Mouse (Mus musculus): ENCODE measurements around the gene Cat.

Cat gene

GRCm38 (mm10) chr2:103439071-103439622, 45.8 kb downstream of the Cat start:
- in situ Hi-C loops (cut with MboI, MseI): no loop called here

GRCm38 (mm10) chr2:103436534-103436933, 48.4 kb downstream of the Cat start:
- in situ Hi-C loops (cut with MboI, MseI): no loop called here

- in situ Hi-C loops (cut with MboI, MseI): no loop called here
Observed at GRCm38 (mm10) chr2:103435110-103435509, 49.9 kb downstream of the Cat start.

GRCm38 (mm10) chr2:103432695-103433275, 52.2 kb downstream of the Cat start:
- in situ Hi-C loops (cut with MboI, MseI): no loop called here

- in situ Hi-C loops (cut with MboI, MseI): no loop called here
Observed at GRCm38 (mm10) chr2:103430712-103431111, 54.2 kb downstream of the Cat start.

- in situ Hi-C loops (cut with MboI, MseI): no loop called here
Observed at GRCm38 (mm10) chr2:103428356-103428755, 56.6 kb downstream of the Cat start.

GRCm38 (mm10) chr2:103425456-103426063, 59.4 kb downstream of the Cat start:
- in situ Hi-C loops (cut with MboI, MseI): no loop called here

GRCm38 (mm10) chr2:103424349-103425026, 60.5 kb downstream of the Cat start:
- in situ Hi-C loops (cut with MboI, MseI): no loop called here

- in situ Hi-C loops (cut with MboI, MseI): no loop called here
Observed at GRCm38 (mm10) chr2:103423884-103424283, 61.1 kb downstream of the Cat start.

- in situ Hi-C loops (cut with MboI, MseI): no loop called here
Observed at GRCm38 (mm10) chr2:103420650-103421507, 64.1 kb downstream of the Cat start.

GRCm38 (mm10) chr2:103415774-103416173, 69.2 kb downstream of the Cat start:
- in situ Hi-C loops (cut with MboI, MseI): no loop called here

- in situ Hi-C loops (cut with MboI, MseI): no loop called here
Observed at GRCm38 (mm10) chr2:103413381-103413780, 71.6 kb downstream of the Cat start.

- in situ Hi-C loops (cut with MboI, MseI): no loop called here
Observed at GRCm38 (mm10) chr2:103411816-103412215, 73.1 kb downstream of the Cat start.

- in situ Hi-C loops (cut with MboI, MseI): no loop called here
Observed at GRCm38 (mm10) chr2:103411348-103411747, 73.6 kb downstream of the Cat start, which contains the start of gene Elf5. TSS of gene Elf5 (plus strand) at chr2:103411688.

GRCm38 (mm10) chr2:103406239-103406638, 78.7 kb downstream of the Cat start:
- in situ Hi-C loops (cut with MboI, MseI): loop anchor here in 1 of 2 experiments (10.0 kb wide), 1 partner anchor 1831 kb away; no protein-coding TSS in a partner anchor
